Mouse (Mus musculus) heart, embryonic 10.5 days (tissue): ENCODE data around the gene Pamr1. TPM values are rescaled to one million over a fixed set of nuclear protein-coding genes. Genes with fewer than 3 reads are reported as not detected.
A peak's percentile ranks its signal among the peaks of the same experiment; 100 is the strongest.

Experiments
- DNase-seq: peaks from one replicate; pipeline ENCODE4 v3.0.0-alpha.2; 2017; ENCODE audit warnings: low spot score
- H3K27ac ChIP-seq: fragments of 300-500 bp; sonication (generic); 2 replicates; pipeline ENCODE4 v1.5.1; 2016; ENCODE audit warnings: mild to moderate bottlenecking
- H3K27me3 ChIP-seq: fragments of 300-500 bp; sonication (generic); 2 replicates; pipeline ENCODE4 v1.6.1; 2016; ENCODE audit warnings: mild to moderate bottlenecking; ENCODE audit not compliant: poor library complexity, insufficient read depth, severe bottlenecking
- H3K36me3 ChIP-seq: fragments of 300-500 bp; sonication (generic); 2 replicates; pipeline ENCODE4 v1.6.1; 2016; ENCODE audit warnings: mild to moderate bottlenecking, moderate library complexity
- H3K4me1 ChIP-seq: fragments of 300-500 bp; sonication (generic); 2 replicates; pipeline ENCODE4 v1.6.1; 2016; ENCODE audit warnings: mild to moderate bottlenecking
- H3K4me3 ChIP-seq: fragments of 300-500 bp; sonication (generic); 2 replicates; pipeline ENCODE4 v1.5.1; 2016; ENCODE audit warnings: mild to moderate bottlenecking, moderate library complexity
- H3K9me3 ChIP-seq: fragments of 300-500 bp; sonication (generic); 2 replicates; pipeline ENCODE4 v1.6.1; 2016; ENCODE audit warnings: mild to moderate bottlenecking, moderate library complexity
- WGBS: fragments of 180-500 bp; shearing (Covaris S2); methylation state at CpG from one replicate; pipeline ENCODE4 v1.1.7; 2016; 5-methylcytosine and 5-hydroxymethylcytosine counted together
- polyA plus RNA-seq: library from polyadenylated mRNA; unstranded; fragments of >200 nt; fragmentation: Nextera tagmentation; extraction: Ambion mirVana; gene quantifications from 2 replicates; pipeline ENCODE4 v1.2.1, GENCODE M21; 2016

Pamr1 gene
- polyA plus RNA-seq, 1 experiment from 2014 or later, result 1.9 TPM

- no peaks in the 10 kb centered on the region for H3K9me3 ChIP-seq
- no peak for DNase-seq
- no peak overlapping the region for H3K27ac ChIP-seq
- no peak overlapping the region for H3K4me3 ChIP-seq
- no peaks in the 10 kb centered on the region for H3K36me3 ChIP-seq
- WGBS, result 73% methylated on average over 7 of the region's 7 CpGs
- no peaks in the 10 kb centered on the region for H3K27me3 ChIP-seq
- H3K4me1 ChIP-seq, result 0 out of 2 replicates have a peak, but pooled peaks cover 3% of the 10 kb centered on the region
Measured at GRCm38 (mm10) chr2:102681351-102681750, 131.5 kb downstream of the Pamr1 start.

DNA sequence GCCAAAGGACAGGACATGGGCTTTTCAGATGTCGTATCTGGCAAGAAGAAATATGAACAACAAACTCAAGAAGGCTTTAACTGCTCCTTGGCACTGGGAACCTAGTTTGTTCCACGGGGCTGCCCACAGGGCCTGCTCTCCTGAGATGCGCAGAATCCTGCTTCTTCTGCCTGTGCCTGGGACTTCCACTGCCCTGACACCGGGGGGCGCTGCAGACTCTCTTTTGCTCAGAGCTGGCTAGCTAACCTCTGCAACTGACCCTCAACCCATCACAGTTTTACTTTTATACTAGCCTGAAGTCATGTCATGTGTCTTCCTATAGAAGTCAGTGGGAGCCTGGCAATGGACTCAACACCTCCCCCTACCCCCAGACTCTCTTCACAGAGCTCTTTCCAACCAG lies 132.4 kb downstream of the Pamr1 start:
- 0 out of 2 replicates have a peak, but pooled peaks cover 3% of the 10 kb centered on the region for H3K4me1 ChIP-seq
- peak; percentile 83 for DNase-seq
- H3K36me3 ChIP-seq, result no peaks in the 10 kb centered on the region
- H3K4me3 ChIP-seq, result no peak overlapping the region
- H3K27ac ChIP-seq, result no peak overlapping the region
- H3K9me3 ChIP-seq, result no peaks in the 10 kb centered on the region
- 53% methylated on average over 5 of the region's 5 CpGs for WGBS
- H3K27me3 ChIP-seq, result no peaks in the 10 kb centered on the region

- no peak overlapping the region for H3K27ac ChIP-seq
- no peaks in the 10 kb centered on the region for H3K36me3 ChIP-seq
- DNase-seq, result no peak
- H3K9me3 ChIP-seq, result no peaks in the 10 kb centered on the region
- H3K27me3 ChIP-seq, result no peaks in the 10 kb centered on the region
- H3K4me3 ChIP-seq, result no peak overlapping the region
- WGBS, result 81% methylated on average over 7 of the region's 7 CpGs
- 0 out of 2 replicates have a peak, but pooled peaks cover 3% of the 10 kb centered on the region for H3K4me1 ChIP-seq
Measured at GRCm38 (mm10) chr2:102685371-102686107, 135.7 kb downstream of the Pamr1 start.

DNA sequence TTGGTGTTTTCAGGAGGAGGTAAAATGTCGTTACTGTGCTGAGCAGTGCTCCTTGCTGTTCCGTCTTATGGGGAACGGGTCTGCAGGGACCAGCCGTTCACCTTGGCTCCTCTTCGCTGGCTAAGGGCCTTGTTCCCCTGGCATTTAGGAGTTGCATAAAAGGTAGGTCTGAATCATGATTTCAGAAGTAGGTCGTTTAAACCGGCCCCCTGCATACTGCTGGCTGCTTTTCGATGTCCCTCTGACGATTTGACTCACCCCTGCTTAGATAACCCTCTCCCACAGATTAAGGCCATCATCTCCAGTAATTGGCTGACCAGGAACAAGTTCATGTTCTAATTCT lies 136.3 kb downstream of the Pamr1 start:
- 70% methylated on average over 9 of the region's 9 CpGs for WGBS
- H3K36me3 ChIP-seq, result no peaks in the 10 kb centered on the region
- 0 out of 2 replicates have a peak, but pooled peaks cover 3% of the 10 kb centered on the region for H3K4me1 ChIP-seq
- no peaks in the 10 kb centered on the region for H3K9me3 ChIP-seq
- no peak overlapping the region for H3K4me3 ChIP-seq
- H3K27me3 ChIP-seq, result no peaks in the 10 kb centered on the region
- DNase-seq, result no peak
- no peak overlapping the region for H3K27ac ChIP-seq

Other genes with a start within 250 kb of the Pamr1 start
- gene Trim44, start 142.2 kb upstream of the Pamr1 start, polyA plus RNA-seq, result 23.6 TPM in 2 replicates
- gene Fjx1, start 97.5 kb upstream of the Pamr1 start, polyA plus RNA-seq, result 2.6 and 6.9 TPM in 2 replicates
- 0.21 and 0.40 TPM in 2 replicates for gene Slc1a2, start 108.6 kb downstream of the Pamr1 start, polyA plus RNA-seq